Mouse (Mus musculus) kidney, postnatal 0 days (tissue): ENCODE measurements around the gene Tmem255a. TPM values are rescaled to one million over a fixed set of nuclear protein-coding genes. Genes with fewer than 3 reads are reported as not detected.

Source experiments
- ATAC-seq: fragments of 200-750 bp; cut with Nextera tagmentation; replicated peaks from 2 replicates; pipeline ENCODE4 v1.8.0; 2017; ENCODE audit warnings: low read depth, moderate number of reproducible peaks, moderate TSS enrichment, moderate library complexity; ENCODE audit not compliant: low FRiP score
- DNase-seq: peaks from one replicate; pipeline ENCODE4 v3.0.0-alpha.2; 2016; ENCODE audit warnings: low spot score
- H3K27ac ChIP-seq: fragments of 300-500 bp; sonication (generic); 2 replicates; pipeline ENCODE4 v1.5.1; 2014; ENCODE audit warnings: mild to moderate bottlenecking
- H3K27me3 ChIP-seq: fragments of 300-500 bp; sonication (generic); 2 replicates; pipeline ENCODE4 v1.6.1; 2014; ENCODE audit warnings: low read length, mixed read lengths; ENCODE audit not compliant: insufficient read depth
- H3K36me3 ChIP-seq: fragments of 300-500 bp; sonication (generic); 2 replicates; pipeline ENCODE4 v1.6.1; 2014; ENCODE audit warnings: low read length, mixed read lengths; ENCODE audit not compliant: insufficient read depth
- H3K4me1 ChIP-seq: fragments of 300-500 bp; sonication (generic); replicated peaks from 2 replicates; pipeline ENCODE4 v1.6.1; 2014; ENCODE audit warnings: antibody characterized with exemption, low read length, mixed read lengths; ENCODE audit not compliant: insufficient read depth
- H3K4me2 ChIP-seq: fragments of 300-500 bp; sonication (generic); 2 replicates; pipeline ENCODE4 v1.6.1; 2014; ENCODE audit warnings: mild to moderate bottlenecking, low read length, moderate library complexity, mixed read lengths
- H3K4me3 ChIP-seq: fragments of 300-500 bp; sonication (generic); replicated peaks from 2 replicates; pipeline ENCODE4 v1.5.1; 2014; ENCODE audit warnings: low read depth, low read length
- H3K9ac ChIP-seq: fragments of 300-500 bp; sonication (generic); 2 replicates; pipeline ENCODE4 v1.6.1; 2014; ENCODE audit warnings: low read depth, low read length
- H3K9me3 ChIP-seq: fragments of 300-500 bp; sonication (generic); replicated peaks from 2 replicates; pipeline ENCODE4 v1.6.1; 2016; ENCODE audit warnings: low read length, inconsistent platforms, mixed read lengths
- CTCF ChIP-seq: IDR thresholded peaks from 2 replicates; pipeline ENCODE4 v1.5.1; 2016; ENCODE audit warnings: antibody characterized with exemption, low read depth, mild to moderate bottlenecking, moderate library complexity
- WGBS: fragments of 180-500 bp; shearing (Covaris S2); extraction: QIAGEN DNeasy Blood & Tissue Kit; methylation state at CpG from one replicate; pipeline ENCODE4 v1.1.7; 2014; 5-methylcytosine and 5-hydroxymethylcytosine counted together
- polyA plus RNA-seq: library from polyadenylated mRNA; unstranded; fragments of >200 nt; fragmentation: Nextera tagmentation; extraction: Ambion mirVana; gene quantifications from 2 replicates; pipeline ENCODE4 v1.2.1, GENCODE M21; 2015

Tmem255a gene
- polyA plus RNA-seq, 1 experiment from 2014 or later, result 15.5 TPM

- Histone ChIP-seq H3K4me1 (no peaks in the 10 kb centered on the region), H3K4me2 (no peak overlapping the region), H3K9ac (no peak overlapping the region), H3K4me3 (no peak overlapping the region), H3K27me3 (no peaks in the 10 kb centered on the region), H3K36me3 (no peaks in the 10 kb centered on the region), H3K9me3 (no peaks in the 10 kb centered on the region), H3K27ac (no peak overlapping the region)
- DNase-seq (no peak), ATAC-seq (no peak)
- 37% methylated on average over 2 of the region's 2 CpGs for WGBS
- TF ChIP-seq CTCF, result peak; percentile 71
Observed at GRCm38 (mm10) chrX:38237731-38238130, 14.5 kb downstream of the Tmem255a start.

- no peak overlapping the region for H3K4me2 ChIP-seq
- no peak for TF ChIP-seq CTCF
- no peak overlapping the region for H3K4me3 ChIP-seq
- no peaks in the 10 kb centered on the region for H3K36me3 ChIP-seq
- H3K27ac ChIP-seq, result no peak overlapping the region
- no peaks in the 10 kb centered on the region for H3K27me3 ChIP-seq
- H3K9ac ChIP-seq, result no peak overlapping the region
- 80% methylated on average over 1 of the region's 1 CpGs for WGBS
- DNase-seq, result no peak
- no peaks in the 10 kb centered on the region for H3K9me3 ChIP-seq
- ATAC-seq, result no peak
- H3K4me1 ChIP-seq, result no peaks in the 10 kb centered on the region
Observed at GRCm38 (mm10) chrX:38229888-38230287, 22.4 kb downstream of the Tmem255a start.

GRCm38 (mm10) chrX:38222757-38223156, 29.5 kb downstream of the Tmem255a start:
- Histone ChIP-seq H3K36me3 (no peaks in the 10 kb centered on the region), H3K27ac (no peak overlapping the region), H3K9ac (no peak overlapping the region), H3K9me3 (no peaks in the 10 kb centered on the region), H3K4me3 (no peak overlapping the region), H3K4me1 (no peaks in the 10 kb centered on the region), H3K4me2 (no peak overlapping the region), H3K27me3 (no peaks in the 10 kb centered on the region)
- ATAC-seq (no peak), DNase-seq (no peak)
- no peak for TF ChIP-seq CTCF
- WGBS, result 72% methylated on average over 2 of the region's 2 CpGs

GRCm38 (mm10) chrX:38217676-38217991, 34.6 kb downstream of the Tmem255a start:
- H3K4me2 ChIP-seq, result no peak overlapping the region
- H3K4me3 ChIP-seq, result no peak overlapping the region
- no peak for TF ChIP-seq CTCF
- 60% methylated on average over 2 of the region's 2 CpGs for WGBS
- no peaks in the 10 kb centered on the region for H3K4me1 ChIP-seq
- no peak for ATAC-seq
- H3K9me3 ChIP-seq, result no peaks in the 10 kb centered on the region
- H3K27me3 ChIP-seq, result no peaks in the 10 kb centered on the region
- DNase-seq, result peak; percentile 34
- no peak overlapping the region for H3K27ac ChIP-seq
- no peaks in the 10 kb centered on the region for H3K36me3 ChIP-seq
- H3K9ac ChIP-seq, result no peak overlapping the region

- DNase-seq (no peak), ATAC-seq (no peak)
- 66% methylated on average over 9 of the region's 9 CpGs for WGBS
- H3K4me1 ChIP-seq, result no peaks in the 10 kb centered on the region
- TF ChIP-seq CTCF, result no peak
- H3K4me2 ChIP-seq, result no peak overlapping the region
- H3K9ac ChIP-seq, result no peak overlapping the region
- no peak overlapping the region for H3K27ac ChIP-seq
- no peaks in the 10 kb centered on the region for H3K27me3 ChIP-seq
- no peaks in the 10 kb centered on the region for H3K9me3 ChIP-seq
- no peaks in the 10 kb centered on the region for H3K36me3 ChIP-seq
- H3K4me3 ChIP-seq, result no peak overlapping the region
Observed at GRCm38 (mm10) chrX:38216986-38217675, 35.1 kb downstream of the Tmem255a start.

- Histone ChIP-seq H3K9me3 (no peaks in the 10 kb centered on the region), H3K27me3 (no peaks in the 10 kb centered on the region), H3K27ac (no peak overlapping the region), H3K36me3 (no peaks in the 10 kb centered on the region), H3K4me1 (no peaks in the 10 kb centered on the region), H3K4me3 (no peak overlapping the region), H3K4me2 (no peak overlapping the region), H3K9ac (no peak overlapping the region)
- 76% methylated on average over 1 of the region's 1 CpGs for WGBS
- DNase-seq, result no peak
- no peak for ATAC-seq
- TF ChIP-seq CTCF, result no peak
Observed at GRCm38 (mm10) chrX:38207392-38207791, 44.8 kb downstream of the Tmem255a start.

GRCm38 (mm10) chrX:38201816-38202215, 50.4 kb downstream of the Tmem255a start:
- no peaks in the 10 kb centered on the region for H3K4me1 ChIP-seq
- no peak for TF ChIP-seq CTCF
- 60% methylated on average over 2 of the region's 2 CpGs for WGBS
- H3K36me3 ChIP-seq, result no peaks in the 10 kb centered on the region
- no peak overlapping the region for H3K4me2 ChIP-seq
- no peaks in the 10 kb centered on the region for H3K27me3 ChIP-seq
- ATAC-seq (no peak), DNase-seq (no peak)
- H3K9ac ChIP-seq, result no peak overlapping the region
- H3K9me3 ChIP-seq, result no peaks in the 10 kb centered on the region
- H3K4me3 ChIP-seq, result no peak overlapping the region
- no peak overlapping the region for H3K27ac ChIP-seq
